Mouse (Mus musculus) erythroid progenitor cell, adult 5-6 weeks (primary cell): ENCODE data around the gene Pabpc4. TPM values are rescaled to one million over a fixed set of nuclear protein-coding genes. Genes with fewer than 3 reads are reported as not detected.

ENCODE experiments used
- ATAC-seq: replicated peaks from 2 replicates; pipeline ENCODE4 v1.8.0; 2016; ENCODE audit warnings: moderate number of reproducible peaks, mild to moderate bottlenecking, moderate TSS enrichment, inconsistent platforms; ENCODE audit not compliant: poor library complexity, low FRiP score, severe bottlenecking
- total RNA-seq, 2 experiments: library from RNA; stranded (forward) in 1 of 2; stranded (reverse) in 1 of 2; fragments of 150-400 nt in 1 of 2; fragments of 186-747, 209-891 nt in 1 of 2; gene quantifications; 2 replicates each; pipeline versions ENCODE4 v1.2.3 to v1.2.4; 2015 to 2017; ENCODE audit warnings: low replicate concordance in 2 of 2

Pabpc4 gene
- 390 and 415 TPM in 2 replicates for total RNA-seq (2015; ENCODE audit: low replicate concordance)
- 408 and 429 TPM in 2 replicates for total RNA-seq (2017; ENCODE audit: low replicate concordance)

GRCm38 (mm10) chr4:123261721-123262401 is at the start of gene Pabpc4:
Pabpc4 (plus strand) TSS chr4:123262351.
- ATAC-seq = no peak

GRCm38 (mm10) chr4:123213975-123214374 is 48.2 kb upstream of the Pabpc4 start:
- no peak for ATAC-seq

GRCm38 (mm10) chr4:123215367-123215766 is 46.8 kb upstream of the Pabpc4 start:
- ATAC-seq = no peak

- ATAC-seq = peak; percentile 33; the same call in 1 of the 2 replicates
Measured at GRCm38 (mm10) chr4:123216782-123217181, 45.4 kb upstream of the Pabpc4 start.

- peak; percentile 67; the same call in 1 of the 2 replicates for ATAC-seq
Measured at GRCm38 (mm10) chr4:123219720-123220357, 42.3 kb upstream of the Pabpc4 start.

GRCm38 (mm10) chr4:123220637-123221036 is 41.5 kb upstream of the Pabpc4 start:
- no peak for ATAC-seq

- no peak for ATAC-seq
Measured at GRCm38 (mm10) chr4:123223309-123223708, 38.8 kb upstream of the Pabpc4 start.

- ATAC-seq = no peak
Measured at GRCm38 (mm10) chr4:123225718-123226403, 36.3 kb upstream of the Pabpc4 start.

- no peak for ATAC-seq
Measured at GRCm38 (mm10) chr4:123227707-123228106, 34.4 kb upstream of the Pabpc4 start.

GRCm38 (mm10) chr4:123228270-123228669 is 33.9 kb upstream of the Pabpc4 start:
- ATAC-seq = no peak

GRCm38 (mm10) chr4:123229166-123229565 is 33.0 kb upstream of the Pabpc4 start:
- ATAC-seq = no peak

GRCm38 (mm10) chr4:123232841-123233240 is 29.3 kb upstream of the Pabpc4 start:
- no peak for ATAC-seq

- no peak for ATAC-seq
Measured at GRCm38 (mm10) chr4:123233492-123234084, 28.6 kb upstream of the Pabpc4 start, which contains the start of gene Heyl. Heyl (plus strand) TSS chr4:123233556.

- no peak for ATAC-seq
Measured at GRCm38 (mm10) chr4:123235835-123236430, 26.2 kb upstream of the Pabpc4 start.

- ATAC-seq = no peak
Measured at GRCm38 (mm10) chr4:123236431-123237031, 25.6 kb upstream of the Pabpc4 start.

- ATAC-seq = no peak
Measured at GRCm38 (mm10) chr4:123237386-123238266, 24.5 kb upstream of the Pabpc4 start.

GRCm38 (mm10) chr4:123239361-123240203 is 22.6 kb upstream of the Pabpc4 start:
- ATAC-seq = no peak

- ATAC-seq = no peak
Measured at GRCm38 (mm10) chr4:123246221-123246620, 15.9 kb upstream of the Pabpc4 start.
